Mouse (Mus musculus): Measurements from ENCODE around the gene Cfc1.
"Not testable (repeated sequence)": the region's sequence is repeated elsewhere in the genome, so short reads cannot be mapped to it uniquely, and the experiment has no call there.

The Cfc1 gene

DNA sequence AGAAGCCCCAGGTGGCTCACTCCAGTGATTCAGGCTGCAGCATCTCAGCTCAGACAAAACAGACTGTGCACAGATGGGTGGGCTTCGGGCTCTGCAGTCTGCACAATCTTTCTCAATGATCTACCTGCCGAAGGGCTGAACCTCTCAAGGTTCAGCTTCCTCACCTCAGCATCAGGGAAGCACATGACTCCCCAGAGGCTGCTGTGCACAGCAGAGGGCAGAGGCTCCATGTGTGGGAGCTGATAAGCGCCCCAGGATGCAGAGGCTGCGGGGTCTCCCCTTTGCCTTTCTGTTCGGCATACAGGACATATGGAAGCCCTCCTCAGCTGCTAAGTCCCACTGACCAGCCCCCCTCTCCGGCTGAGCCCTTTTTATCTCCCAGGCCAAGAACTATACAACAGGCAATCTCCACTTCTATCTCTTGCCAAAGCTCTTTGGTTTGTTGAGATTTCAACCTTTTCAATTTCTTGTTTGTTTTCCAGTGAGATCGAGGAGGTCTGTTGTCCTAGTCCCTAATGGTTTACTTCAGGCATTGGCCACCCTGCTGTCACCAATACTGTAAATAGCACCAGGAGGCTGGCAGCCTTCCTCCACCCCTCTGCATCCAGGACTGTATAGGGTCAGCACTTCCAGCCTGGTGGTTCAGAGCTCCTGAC lies at the start of gene Cfc1:
Gene Cfc1 (plus strand): TSS at position 606 of the 656 bp plus-strand sequence.
- not testable (repeated sequence) for DNase-seq

DNA sequence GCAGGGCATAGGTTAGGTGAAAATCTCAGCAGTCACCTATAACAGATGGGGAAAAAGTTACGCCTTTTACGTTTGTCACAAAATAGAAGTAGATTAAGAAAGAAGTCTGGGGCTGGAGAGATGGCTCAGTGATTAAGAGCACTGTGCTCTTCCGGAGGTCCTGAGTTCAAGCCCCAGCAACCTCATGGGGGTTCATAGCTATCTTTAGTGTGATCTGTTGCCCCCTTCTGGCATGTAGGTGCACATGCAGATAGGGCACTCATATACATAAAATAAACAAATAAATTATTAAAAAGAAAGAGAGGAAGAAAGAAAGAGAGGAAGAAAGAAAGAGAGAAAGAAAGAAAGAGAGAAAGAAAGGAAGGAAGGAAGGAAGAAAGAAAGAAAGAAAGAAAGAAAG lies 48.1 kb upstream of the Cfc1 start:
- DNase-seq: no peak

DNA sequence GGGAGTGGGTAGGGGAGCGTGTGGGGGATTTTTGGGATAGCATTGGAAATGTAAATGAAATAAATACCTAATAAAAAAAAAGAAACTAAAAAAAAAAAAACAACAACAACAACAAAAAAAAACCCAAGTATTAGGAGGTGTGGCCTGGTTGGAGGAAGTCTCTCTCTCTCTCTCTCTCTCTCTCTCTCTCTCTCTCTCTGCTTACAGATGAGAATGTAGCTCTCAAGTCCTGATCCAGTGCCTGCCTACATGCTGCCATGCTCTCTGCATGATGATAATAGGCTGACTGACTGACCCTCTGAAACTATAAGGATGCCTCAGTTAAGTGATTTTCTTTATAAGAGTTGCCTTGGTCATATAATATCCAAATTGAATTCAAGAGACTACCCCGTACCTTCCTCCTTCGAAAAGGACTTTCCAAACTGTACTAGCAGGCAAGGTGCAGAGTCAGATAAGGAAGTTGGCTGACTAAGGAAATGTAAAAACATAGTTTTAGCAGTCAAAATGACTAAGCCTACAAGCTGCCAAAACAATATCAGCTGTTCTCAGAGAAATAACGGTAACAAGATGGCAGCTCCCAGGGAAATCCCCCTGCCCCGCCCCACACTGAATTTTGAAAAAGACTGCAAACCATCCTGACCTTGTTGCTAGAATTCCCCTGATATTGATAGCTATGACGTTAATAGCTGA lies 45.5 kb upstream of the Cfc1 start:
- no peak for DNase-seq

DNA sequence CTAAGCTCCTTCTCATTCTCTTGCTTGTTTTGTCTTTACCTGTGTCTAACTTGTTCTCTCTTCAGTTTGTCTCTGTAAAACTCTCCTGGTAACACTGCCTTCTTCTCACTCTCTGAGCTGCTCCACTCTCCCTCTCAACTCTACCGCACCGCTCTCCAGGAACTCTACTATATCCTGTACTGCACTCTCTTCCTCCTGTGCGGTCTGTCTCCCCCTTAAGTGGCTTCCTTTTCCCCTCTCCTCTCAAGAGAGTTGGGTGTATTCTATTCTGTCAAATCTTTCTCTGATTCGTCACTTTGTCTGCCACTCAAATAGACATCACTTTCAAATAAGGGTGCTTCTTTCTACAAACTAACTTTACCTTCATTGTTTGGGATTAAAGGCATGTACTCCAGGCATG lies 44.0 kb upstream of the Cfc1 start:
- no peak for DNase-seq

DNA sequence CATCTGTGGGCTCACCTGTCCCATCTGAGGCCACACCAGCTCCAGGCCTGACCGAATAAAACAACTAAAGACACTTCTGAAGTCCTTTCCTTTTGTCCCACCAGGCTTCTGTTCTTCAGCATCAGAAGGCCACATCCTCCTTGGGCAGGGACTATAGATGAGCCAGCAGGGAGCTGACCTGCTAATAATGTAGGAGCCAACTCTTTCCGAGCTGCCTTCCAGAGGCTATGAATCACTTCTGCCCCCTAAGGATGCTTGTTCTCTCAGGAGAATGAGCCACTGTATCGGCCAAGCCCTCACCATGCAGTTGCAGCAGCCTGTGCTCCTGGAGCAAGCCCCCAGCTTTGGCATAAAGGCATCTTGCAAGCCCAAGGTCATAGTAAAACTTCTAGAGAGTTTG lies 32.5 kb upstream of the Cfc1 start:
- DNase-seq: no peak

DNA sequence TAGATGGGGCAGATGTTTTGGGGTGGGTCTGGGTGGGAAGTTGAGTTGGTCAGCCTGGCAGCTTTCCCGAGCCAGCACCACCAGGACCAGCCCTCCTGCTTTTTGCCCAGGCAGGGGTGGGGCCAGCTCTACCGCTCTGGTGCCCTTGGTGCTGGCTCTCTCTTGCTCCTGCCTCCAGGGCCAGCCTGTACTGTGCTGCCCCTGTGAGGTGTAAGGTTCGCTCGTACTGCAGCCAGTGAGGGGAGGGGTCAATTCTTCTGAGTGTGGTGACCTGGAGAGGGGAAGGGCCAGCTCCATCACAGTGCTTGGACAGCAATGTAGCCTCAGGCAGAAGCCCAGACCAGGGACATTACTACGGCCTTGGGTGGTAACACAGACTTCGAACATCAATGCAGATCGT lies 30.1 kb upstream of the Cfc1 start:
- no peak for DNase-seq

DNA sequence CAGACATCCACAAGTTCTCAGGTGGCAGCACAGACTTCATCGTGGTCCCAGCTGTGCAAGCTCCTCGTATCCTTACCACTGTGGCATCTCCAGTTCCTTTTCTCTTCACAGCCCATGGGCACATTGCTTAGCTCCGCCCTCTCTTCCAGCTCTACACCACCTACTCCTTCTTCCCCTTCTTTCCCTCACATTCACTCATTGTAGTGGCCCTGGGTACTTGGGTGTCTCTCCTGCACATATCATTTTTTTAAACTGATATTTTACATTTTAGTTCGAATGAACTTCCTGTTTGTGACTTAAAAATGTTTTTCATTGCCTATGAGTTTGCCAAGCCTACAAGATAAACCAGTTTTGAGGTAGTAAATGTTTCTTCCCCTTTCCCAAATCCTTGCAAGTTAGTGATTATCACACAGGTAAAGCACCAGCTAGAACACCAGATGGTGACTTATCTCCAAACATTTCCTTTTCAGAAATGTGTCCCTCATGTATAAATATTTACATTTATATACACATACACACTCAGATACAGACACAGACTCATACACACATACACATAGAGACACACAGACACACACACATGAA lies 29.4 kb upstream of the Cfc1 start:
- DNase-seq: no peak

DNA sequence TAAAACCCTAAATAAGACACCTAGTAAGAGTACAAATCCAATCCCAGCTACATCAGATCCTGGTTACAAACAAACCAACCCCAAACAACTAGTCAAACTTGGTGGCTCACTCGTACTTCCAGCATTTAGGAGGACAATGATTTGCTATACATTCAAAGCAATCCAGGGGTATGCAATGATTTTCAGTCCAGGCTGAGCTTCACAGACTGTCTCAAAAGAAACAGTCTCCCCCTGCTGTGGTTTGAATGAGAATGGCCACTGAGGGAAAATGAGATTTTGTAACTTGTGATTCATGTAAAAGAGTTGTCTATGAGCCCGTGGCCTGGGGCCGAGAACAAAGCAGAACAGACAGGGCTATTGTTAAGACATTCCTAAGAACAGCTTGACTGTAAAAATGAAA lies 27.5 kb upstream of the Cfc1 start:
- DNase-seq: no peak

DNA sequence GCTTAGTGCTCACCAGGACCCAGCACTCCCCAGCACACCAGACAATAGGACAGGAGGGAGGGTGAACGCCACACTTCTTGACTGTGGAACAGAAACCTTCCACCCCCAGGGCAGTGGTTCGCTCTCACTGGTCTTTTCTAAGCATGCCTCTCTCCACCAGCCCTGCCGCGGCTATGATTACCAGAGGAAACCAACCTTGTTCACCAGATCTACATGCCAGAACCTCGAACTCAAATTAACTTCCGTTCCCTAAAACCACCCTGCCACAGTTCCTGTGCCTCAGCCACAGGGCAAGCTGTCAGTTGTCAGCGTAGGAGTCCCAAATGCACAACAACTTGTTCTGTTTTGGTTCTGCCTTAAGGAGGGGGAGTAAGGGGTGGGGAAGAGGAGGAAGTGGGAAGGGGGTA lies 24.9 kb upstream of the Cfc1 start:
- no peak for DNase-seq

DNA sequence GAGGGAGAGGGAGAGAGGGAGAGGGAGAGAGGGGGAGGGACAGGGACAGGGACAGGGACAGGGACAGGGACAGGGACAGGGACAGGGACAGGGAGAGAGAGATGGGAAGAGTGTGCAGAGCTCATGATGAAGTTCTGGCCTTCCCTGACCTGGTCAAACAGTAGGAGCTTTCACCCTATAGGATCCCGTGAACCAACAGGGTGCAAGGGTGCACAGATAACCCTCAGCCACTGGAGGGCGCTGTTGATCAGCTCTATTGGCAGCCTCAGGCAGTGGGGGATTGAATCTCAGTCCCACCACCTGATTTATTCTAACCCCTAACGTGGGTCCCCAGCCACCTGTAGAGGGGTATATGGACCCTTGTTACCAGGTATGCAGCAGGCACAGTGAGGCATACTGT lies 24.4 kb upstream of the Cfc1 start:
- peak; percentile 23 for DNase-seq

DNA sequence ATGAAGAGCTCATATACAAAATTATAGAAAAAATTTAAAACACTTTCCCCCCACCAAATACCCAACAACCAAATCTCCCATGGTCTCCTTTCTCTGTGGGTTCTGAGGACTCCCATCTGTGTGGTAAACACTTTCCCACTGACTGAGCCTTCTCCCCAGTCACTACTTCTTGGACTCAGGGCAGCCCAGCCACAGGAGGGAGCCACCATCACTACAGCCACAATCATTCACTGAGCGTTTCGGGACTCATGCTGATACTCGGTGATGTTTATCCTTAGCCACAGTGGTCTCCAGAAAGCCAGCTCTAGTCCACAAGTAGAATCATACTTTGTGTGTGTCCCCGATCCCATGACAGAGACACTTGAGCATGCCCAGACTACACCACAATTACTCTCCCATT lies 22.4 kb upstream of the Cfc1 start:
- DNase-seq: no peak

DNA sequence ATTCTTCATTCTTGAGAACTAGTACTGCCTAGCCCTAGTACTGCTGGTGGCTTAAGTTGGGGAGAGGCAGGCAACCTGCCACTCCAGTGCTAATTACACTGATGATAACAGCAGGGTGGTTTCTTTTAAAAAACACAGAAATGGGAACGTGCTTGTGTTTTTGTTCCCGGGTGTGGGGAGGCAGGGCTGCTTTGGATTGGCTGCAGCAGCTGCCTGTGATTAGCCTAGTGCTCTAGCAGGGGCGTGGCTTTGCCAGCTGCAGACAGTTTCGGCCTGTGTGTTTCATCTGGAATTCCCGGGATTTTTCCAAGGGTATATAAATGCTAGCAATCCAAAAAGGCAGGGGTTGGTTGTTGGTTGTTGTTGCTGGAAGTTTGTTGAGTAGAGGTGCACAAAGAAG lies 18.9 kb upstream of the Cfc1 start:
- no peak for DNase-seq

DNA sequence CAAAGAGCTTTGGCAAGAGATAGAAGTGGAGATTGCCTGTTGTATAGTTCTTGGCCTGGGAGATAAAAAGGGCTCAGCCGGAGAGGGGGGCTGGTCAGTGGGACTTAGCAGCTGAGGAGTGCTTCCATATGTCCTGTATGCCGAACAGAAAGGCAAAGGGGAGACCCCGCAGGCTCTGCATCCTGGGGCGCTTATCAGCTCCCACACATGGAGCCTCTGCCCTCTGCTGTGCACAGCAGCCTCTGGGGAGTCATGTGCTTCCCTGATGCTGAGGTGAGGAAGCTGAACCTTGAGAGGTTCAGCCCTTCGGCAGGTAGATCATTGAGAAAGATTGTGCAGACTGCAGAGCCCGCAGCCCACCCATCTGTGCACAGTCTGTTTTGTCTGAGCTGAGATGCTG lies 18.2 kb upstream of the Cfc1 start:
- DNase-seq: not testable (repeated sequence)

DNA sequence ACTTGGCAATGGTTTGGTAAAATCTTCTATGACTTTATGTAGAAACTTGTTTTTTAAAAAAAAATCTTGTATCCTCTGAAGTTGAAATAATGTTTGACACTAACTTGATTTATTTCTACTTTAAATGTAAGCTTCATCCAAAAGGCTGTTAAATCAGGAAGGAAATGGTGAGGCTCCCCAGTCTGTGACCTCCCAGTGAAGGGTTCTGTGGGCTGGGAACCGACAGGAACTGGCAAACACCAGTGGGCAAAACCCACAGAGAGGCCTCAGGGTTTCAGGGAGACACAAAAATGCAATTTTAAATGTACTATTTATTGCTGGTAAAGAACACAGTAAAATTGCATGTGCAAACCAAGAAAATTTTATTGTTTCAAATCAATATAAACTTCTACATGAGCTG lies 17.7 kb upstream of the Cfc1 start:
- not testable (repeated sequence) for DNase-seq

DNA sequence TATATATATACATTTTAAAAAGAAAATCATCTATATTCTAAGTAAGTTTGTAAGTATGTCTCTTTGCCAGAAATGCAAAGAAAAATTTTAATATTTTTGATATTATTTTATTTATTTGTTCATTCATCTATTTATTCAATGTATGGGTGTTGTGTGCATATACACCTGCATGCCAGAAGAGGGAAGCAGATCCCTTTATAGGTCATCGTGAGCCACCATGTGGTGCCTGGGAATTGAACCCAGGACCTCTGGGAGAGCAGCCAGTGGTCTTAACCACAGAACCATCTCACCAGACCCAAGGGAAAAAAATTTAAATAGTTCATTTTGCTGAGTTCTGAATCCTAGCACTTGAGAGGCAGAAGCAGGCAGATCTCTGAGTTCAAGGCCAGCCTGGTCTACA lies 17.2 kb upstream of the Cfc1 start:
- DNase-seq: no peak

DNA sequence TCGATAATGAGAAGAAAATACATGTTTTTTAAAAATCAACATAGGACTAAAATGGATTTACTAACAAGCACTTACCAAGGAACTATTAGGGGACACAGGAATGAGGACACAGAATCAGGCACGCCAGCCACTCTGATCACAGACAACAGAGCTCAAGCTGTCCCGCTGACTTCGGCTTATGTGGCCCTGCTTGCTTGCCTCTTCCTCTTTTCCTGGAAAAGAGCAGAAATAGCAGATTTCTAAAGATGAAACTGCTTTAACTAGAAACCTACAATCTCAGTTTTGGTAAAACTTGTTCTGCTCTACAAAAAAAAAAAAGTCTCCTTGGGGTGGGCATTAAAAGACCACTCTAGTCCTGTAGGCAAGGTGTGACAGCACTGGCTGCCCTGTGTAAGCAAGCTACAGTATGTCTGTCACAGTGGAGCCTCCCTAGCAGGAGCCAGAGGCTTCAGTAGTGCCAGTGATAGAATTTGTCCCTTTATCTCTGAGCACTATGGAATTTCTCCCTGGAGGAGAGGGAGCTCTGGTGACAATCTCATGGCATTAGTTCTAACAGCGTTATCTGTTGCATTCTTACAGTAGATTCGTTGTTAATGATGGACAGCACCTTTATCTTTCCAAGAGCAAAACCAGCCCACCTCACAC lies 13.1 kb upstream of the Cfc1 start:
- DNase-seq: no peak

DNA sequence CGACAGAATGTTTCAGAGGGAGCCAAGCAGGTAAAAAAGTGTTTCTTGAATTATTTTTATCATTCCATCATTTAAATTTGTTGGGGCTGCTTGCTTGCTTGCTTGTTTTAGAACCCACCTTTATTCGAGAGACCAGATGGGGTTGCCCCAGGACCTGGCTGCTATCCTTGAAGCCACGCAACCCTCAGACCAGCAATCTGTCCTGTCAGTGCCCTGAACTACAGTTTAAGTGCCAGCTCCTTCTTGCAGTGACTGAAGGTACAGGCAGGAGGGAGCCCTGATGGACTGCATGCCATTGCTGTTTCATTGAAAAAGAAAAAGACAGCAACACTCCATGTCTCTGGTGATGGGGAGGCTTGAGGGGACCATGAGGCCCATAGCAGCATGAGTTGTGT lies 12.6 kb upstream of the Cfc1 start:
- DNase-seq: no peak

DNA sequence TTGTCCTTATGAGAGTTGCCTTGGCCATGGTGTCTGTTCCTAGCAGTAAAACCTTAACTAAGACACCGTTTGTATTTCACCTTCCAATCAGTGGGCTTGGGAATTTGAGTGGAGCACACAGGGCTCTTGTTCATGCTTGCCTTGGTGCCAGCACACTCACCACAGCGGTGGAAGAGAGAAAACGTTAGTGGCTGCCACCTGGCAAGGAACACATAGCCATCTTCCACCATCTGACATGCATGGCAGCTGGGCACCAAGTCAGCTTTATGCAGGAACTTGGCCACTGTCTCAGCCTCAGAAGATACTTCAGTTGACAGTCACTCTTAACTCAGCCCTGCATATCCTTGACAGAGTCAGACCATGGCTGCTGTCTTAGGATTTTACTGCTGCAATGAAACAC lies 11.8 kb upstream of the Cfc1 start:
- DNase-seq: no peak

DNA sequence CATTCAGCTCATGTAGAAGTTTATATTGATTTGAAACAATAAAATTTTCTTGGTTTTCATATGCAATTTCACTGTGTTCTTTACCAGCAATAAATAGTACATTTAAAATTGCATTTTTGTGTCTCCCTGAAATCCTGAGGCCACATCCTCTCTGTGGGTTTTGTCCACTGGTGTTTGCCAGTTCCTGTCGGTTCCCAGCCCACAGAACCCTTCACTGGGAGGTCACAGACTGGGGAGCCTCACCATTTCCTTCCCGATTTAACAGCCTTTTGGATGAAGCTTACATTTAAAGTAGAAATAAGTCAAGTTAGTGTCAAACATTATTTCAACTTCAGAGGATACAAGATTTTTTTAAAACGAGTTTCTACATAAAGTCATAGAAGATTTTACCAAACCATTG lies 874 bp upstream of the Cfc1 start:
- DNase-seq: not testable (repeated sequence)

DNA sequence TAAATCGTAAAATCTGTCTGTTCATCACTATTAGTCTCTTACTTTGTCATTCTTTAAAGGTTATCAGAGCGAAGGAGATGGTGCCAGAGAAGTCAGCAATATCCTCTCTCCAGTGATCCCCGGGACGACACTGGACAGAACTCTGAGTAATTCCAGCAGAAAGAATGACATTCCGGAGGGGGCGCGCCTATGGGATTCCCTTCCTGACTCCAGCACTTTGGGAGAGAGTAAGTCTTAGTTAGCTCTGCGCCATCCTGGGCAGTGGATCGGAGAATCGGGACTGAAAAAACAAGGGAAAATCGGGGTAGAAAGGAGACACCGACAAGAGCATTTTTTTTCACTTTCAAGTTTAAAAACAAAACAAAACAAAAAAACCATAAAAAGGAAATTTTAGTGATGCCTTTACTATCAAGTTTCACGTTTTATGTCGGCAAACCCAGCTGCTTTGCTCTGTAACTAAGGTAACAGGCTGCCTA lies 881 bp downstream of the Cfc1 start:
- DNase-seq: no peak

DNA sequence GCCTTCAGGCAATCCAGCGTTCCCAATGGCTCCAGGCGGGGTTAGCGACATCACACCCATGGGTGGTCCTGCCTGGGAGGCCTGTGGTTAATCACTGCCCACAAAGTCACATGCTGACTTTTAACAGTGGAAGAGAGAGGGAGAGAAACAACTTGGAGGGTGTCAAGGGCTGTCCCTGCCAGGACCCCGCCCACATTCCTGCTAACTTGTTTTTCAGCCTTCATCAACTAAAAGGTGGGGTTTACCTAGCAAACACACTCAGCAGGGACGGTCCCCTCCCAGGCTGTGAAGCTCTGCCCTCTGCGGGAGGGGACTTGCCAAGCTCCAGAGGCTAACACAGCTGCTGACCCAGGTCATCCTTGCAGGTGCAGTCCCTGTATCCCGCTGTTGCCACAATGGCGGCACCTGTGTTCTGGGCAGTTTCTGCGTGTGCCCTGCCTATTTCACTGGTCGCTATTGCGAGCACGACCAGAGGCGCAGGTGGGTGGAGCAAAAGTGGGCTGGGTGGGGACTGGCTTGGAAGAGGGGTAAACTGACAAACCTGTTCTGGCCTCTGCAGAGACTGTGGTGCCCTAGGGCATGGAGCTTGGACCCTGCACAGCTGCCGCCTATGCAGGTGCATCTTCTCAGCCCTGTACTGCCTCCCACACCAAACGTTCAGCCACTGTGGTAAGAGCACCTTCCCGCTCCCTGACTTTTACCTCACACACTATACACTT lies 1.5 kb downstream of the Cfc1 start:
- no peak for DNase-seq

DNA sequence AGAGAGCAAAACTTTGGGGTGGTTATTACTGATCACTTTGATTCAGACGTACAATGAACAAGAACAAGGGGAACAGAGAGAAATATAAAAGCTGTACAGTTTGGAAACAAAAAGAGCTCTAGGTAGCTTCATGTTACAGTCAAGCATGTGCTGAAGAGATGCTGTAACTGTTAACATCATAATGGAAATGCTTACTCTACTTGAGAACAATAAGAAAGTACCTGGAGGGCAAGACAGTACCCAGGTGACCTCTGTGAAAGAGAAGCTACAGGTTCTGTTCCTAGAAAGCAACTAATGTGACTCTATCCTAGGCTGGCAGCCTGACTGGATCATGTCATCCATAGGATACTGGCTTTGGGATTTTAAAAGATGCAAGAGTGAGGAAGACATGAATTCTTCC lies 11.6 kb downstream of the Cfc1 start:
- no peak for DNase-seq

DNA sequence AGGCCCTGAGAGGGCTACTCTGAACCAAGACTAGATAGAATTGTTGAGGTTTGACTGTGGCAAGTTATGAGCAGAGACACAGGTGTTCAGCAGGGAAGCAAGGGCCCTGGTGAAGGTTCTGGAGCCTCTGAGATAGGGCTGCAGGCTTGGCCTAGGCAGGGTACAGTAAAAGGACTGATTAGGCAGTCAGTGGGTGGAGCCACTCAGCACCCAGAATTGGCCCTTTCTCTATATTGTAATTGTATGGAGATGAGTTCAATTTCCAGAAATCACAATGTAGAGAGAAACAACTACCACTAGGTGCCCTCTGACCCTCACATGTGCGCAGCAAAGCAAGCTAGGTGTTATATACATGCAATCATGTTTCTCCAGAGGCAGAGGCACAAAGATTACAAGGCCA lies 18.2 kb downstream of the Cfc1 start:
- DNase-seq: no peak

Data from right cerebral cortex, postnatal 25 days (tissue).